In genomic region chr7:109741703-109742102, GRCm38 (mm10) we compare ENCODE assay signal across 17 mouse cellular contexts. TPM values are rescaled to one million over a fixed set of nuclear protein-coding genes. Genes with fewer than 3 reads are reported as not detected.
"Had no signal": no experiment of that assay in that cellular context is flagged by ENCODE, and none has a peak within 500 bp of the region (broad histone marks: within the 10 kb centered on the region; RNA-seq: fewer than 3 reads in every experiment).

No protein-coding gene starts in this region.

- H3K27me3 ChIP-seq: limb, embryonic 15.5 days; liver, embryonic 13.5 days; lung, embryonic 15.5 days; midbrain, embryonic 12.5 days had no signal

- H3K9me3 ChIP-seq: limb, embryonic 15.5 days; liver, embryonic 13.5 days; lung, embryonic 15.5 days; midbrain, embryonic 12.5 days had no signal

- H3K4me3 ChIP-seq: limb, embryonic 15.5 days; liver, embryonic 13.5 days; lung, embryonic 15.5 days; midbrain, embryonic 12.5 days had no signal

- DNase-seq: kidney, adult 8-10 months; kidney, postnatal 36 days; layer of hippocampus, adult 9-11 months; layer of hippocampus, postnatal 36 days; liver, embryonic 13.5 days; liver, postnatal 0 days; lung, postnatal 14 days; right cerebral cortex, adult 18-20 months had no signal

- H3K4me1 ChIP-seq: limb, embryonic 15.5 days; liver, embryonic 13.5 days; midbrain, embryonic 12.5 days had no signal

- H3K27ac ChIP-seq: limb, embryonic 15.5 days; liver, embryonic 13.5 days; lung, embryonic 15.5 days; macrophage; midbrain, embryonic 12.5 days had no signal

- H3K4me2 ChIP-seq: limb, embryonic 15.5 days; liver, embryonic 13.5 days; lung, embryonic 15.5 days; midbrain, embryonic 12.5 days had no signal

- ATAC-seq: intestine, embryonic 16.5 days; liver, postnatal 0 days; midbrain, embryonic 16.5 days had no signal

- H3K9ac ChIP-seq: limb, embryonic 15.5 days; liver, embryonic 13.5 days; liver, postnatal 0 days; lung, embryonic 15.5 days; midbrain, embryonic 12.5 days had no signal

RNA-seq across cellular contexts. Expression of gene Ascl3, which starts 10.2 kb away (rescaled TPM):
- polyA plus RNA-seq: kidney, embryonic 16.5 days; limb, embryonic 11.5 days; limb, embryonic 15.5 days; liver, embryonic 13.5 days; liver, postnatal 0 days; macrophage; midbrain, embryonic 12.5 days had no signal

RNA-seq across cellular contexts. Expression of gene BC051019, which starts 18.1 kb away (rescaled TPM):
- polyA plus RNA-seq: intestine, embryonic 16.5 days; limb, embryonic 15.5 days; macrophage; midbrain, embryonic 12.5 days; neural tube, embryonic 14.5 days had no signal
